Mouse (Mus musculus) brain, embryonic 14.5 days (tissue): Measurements from ENCODE around the gene Sh3bp5.

Experiments used
- CTCF ChIP-seq: fragments of 200-500 bp; IDR thresholded peaks from 2 replicates; pipeline ENCODE4 v1.5.1; 2012; ENCODE audit warnings: inconsistent platforms, mild to moderate bottlenecking, moderate library complexity, borderline replicate concordance; ENCODE audit not compliant: insufficient read depth, insufficient read length; ENCODE audit errors: extremely low read depth
- POLR2A ChIP-seq: fragments of 200-500 bp; IDR thresholded peaks from 2 replicates; pipeline ENCODE4 v1.6.1; 2012; ENCODE audit warnings: mild to moderate bottlenecking, inconsistent platforms, borderline replicate concordance; ENCODE audit not compliant: poor library complexity, insufficient read depth, insufficient read length, severe bottlenecking; ENCODE audit errors: extremely low read depth

DNA sequence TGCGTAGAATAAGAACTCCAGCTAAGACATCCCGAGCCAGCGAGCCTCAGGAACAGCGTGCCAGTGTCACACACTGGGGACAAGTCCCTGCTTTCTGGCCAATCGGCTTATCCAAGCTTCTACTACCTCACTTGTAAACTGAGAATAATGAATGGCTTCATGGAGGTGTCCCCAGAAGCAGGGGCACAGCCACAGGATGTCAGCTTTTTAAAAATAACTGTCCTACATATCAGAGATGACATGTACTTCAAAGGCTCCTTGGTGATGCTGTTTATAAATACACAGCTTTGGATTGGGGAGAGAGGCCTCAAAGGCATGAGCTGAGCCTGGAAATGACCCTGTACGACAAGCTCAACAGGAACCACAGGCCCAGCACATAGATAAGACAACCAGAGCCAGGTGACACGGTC lies 20.9 kb downstream of the Sh3bp5 start:
- TF ChIP-seq CTCF (no peak), POLR2A (no peak)
